Mouse (Mus musculus) forebrain, embryonic 12.5 days (tissue): ENCODE data around the gene Cybc1. TPM values are rescaled to one million over a fixed set of nuclear protein-coding genes. Genes with fewer than 3 reads are reported as not detected.
A peak's percentile ranks its signal among the peaks of the same experiment; 100 is the strongest.

ENCODE experiments used
- ATAC-seq: fragments of 200-750 bp; cut with Nextera tagmentation; 2 replicates; pipeline ENCODE4 v1.8.0; 2017; ENCODE audit warnings: moderate TSS enrichment; ENCODE audit not compliant: low FRiP score
- H3K27ac ChIP-seq: fragments of 300-500 bp; sonication (generic); 2 replicates; pipeline ENCODE4 v1.5.1; 2016; ENCODE audit warnings: mild to moderate bottlenecking
- H3K27me3 ChIP-seq: fragments of 300-500 bp; sonication (generic); 2 replicates; pipeline ENCODE4 v1.6.1; 2016; ENCODE audit warnings: mild to moderate bottlenecking
- H3K36me3 ChIP-seq: fragments of 300-500 bp; sonication (generic); replicated peaks from 2 replicates; pipeline ENCODE4 v1.6.1; 2016; ENCODE audit warnings: mild to moderate bottlenecking
- H3K4me1 ChIP-seq: fragments of 300-500 bp; sonication (generic); 2 replicates; pipeline ENCODE4 v1.6.1; 2016
- H3K4me2 ChIP-seq: fragments of 300-500 bp; sonication (generic); 2 replicates; pipeline ENCODE4 v1.6.1; 2016; ENCODE audit warnings: mild to moderate bottlenecking, moderate library complexity
- H3K4me3 ChIP-seq: fragments of 300-500 bp; sonication (generic); replicated peaks from 2 replicates; pipeline ENCODE4 v1.5.1; 2016; ENCODE audit warnings: mild to moderate bottlenecking
- H3K9ac ChIP-seq: fragments of 300-500 bp; sonication (generic); 2 replicates; pipeline ENCODE4 v1.6.1; 2016; ENCODE audit warnings: mild to moderate bottlenecking
- H3K9me3 ChIP-seq: fragments of 300-500 bp; sonication (generic); 2 replicates; pipeline ENCODE4 v1.6.1; 2016
- WGBS: fragments of 180-500 bp; shearing (Covaris S2); methylation state at CpG from one replicate; pipeline ENCODE4 v1.1.7; 2016; 5-methylcytosine and 5-hydroxymethylcytosine counted together
- polyA plus RNA-seq: library from polyadenylated mRNA; unstranded; fragments of >200 nt; fragmentation: Nextera tagmentation; extraction: Ambion mirVana; gene quantifications from 2 replicates; pipeline ENCODE4 v1.2.1, GENCODE M21; 2016

Cybc1 gene
- polyA plus RNA-seq = 33.3 and 34.0 TPM in 2 replicates

GRCm38 (mm10) chr11:121229018-121229439, at the start of gene Cybc1:
Gene Cybc1, minus strand, starts transcription at chr11:121229322.
- H3K4me3 ChIP-seq = peak within 1 kb of the TSS; percentile 73
- no peaks in the 10 kb centered on the region for H3K9me3 ChIP-seq
- peak; percentile 90 for ATAC-seq
- peaks cover 17% of the 10 kb centered on the region for H3K4me1 ChIP-seq
- no peaks in the 10 kb centered on the region for H3K27me3 ChIP-seq
- H3K36me3 ChIP-seq = peaks cover 30% of the 10 kb centered on the region
- H3K4me2 ChIP-seq = peak within 1 kb of the TSS; percentile 80
- peak within 1 kb of the TSS; percentile 65 for H3K27ac ChIP-seq
- WGBS = under 1% methylated on average over 23 of the region's 23 CpGs
- H3K9ac ChIP-seq = peak within 1 kb of the TSS; percentile 77

- Histone ChIP-seq H3K4me1 (no peaks in the 10 kb centered on the region), H3K9ac (no peak overlapping the region), H3K27me3 (no peaks in the 10 kb centered on the region), H3K36me3 (peaks cover 15% of the 10 kb centered on the region), H3K4me2 (no peak overlapping the region), H3K4me3 (no peak overlapping the region), H3K9me3 (no peaks in the 10 kb centered on the region), H3K27ac (no peak overlapping the region)
- ATAC-seq = no peak
- 89% methylated on average over 3 of the region's 3 CpGs for WGBS
These were observed 48.9 kb upstream of the Cybc1 start for GRCm38 (mm10) chr11:121278011-121278410.

- Histone ChIP-seq H3K4me1 (no peaks in the 10 kb centered on the region), H3K4me3 (no peak overlapping the region), H3K9me3 (no peaks in the 10 kb centered on the region), H3K9ac (no peak overlapping the region), H3K27ac (no peak overlapping the region), H3K27me3 (no peaks in the 10 kb centered on the region), H3K4me2 (no peak overlapping the region), H3K36me3 (peaks cover 17% of the 10 kb centered on the region)
- ATAC-seq = no peak
- 93% methylated on average over 8 of the region's 8 CpGs for WGBS
These were observed 48.4 kb upstream of the Cybc1 start for GRCm38 (mm10) chr11:121277516-121277915.

GRCm38 (mm10) chr11:121261074-121261473, 32.0 kb upstream of the Cybc1 start:
- ATAC-seq = no peak
- peak overlapping the region; percentile 99 for H3K9ac ChIP-seq
- WGBS = 48% methylated on average over 2 of the region's 2 CpGs
- H3K27ac ChIP-seq = no peak overlapping the region
- H3K4me1 ChIP-seq = peaks cover 20% of the 10 kb centered on the region
- H3K4me3 ChIP-seq = peak overlapping the region; percentile 100
- H3K36me3 ChIP-seq = peaks cover 47% of the 10 kb centered on the region
- no peaks in the 10 kb centered on the region for H3K9me3 ChIP-seq
- peak overlapping the region; percentile 95 for H3K4me2 ChIP-seq
- no peaks in the 10 kb centered on the region for H3K27me3 ChIP-seq

GRCm38 (mm10) chr11:121260211-121260906, 31.2 kb upstream of the Cybc1 start:
- peak overlapping the region; percentile 75 for H3K27ac ChIP-seq
- H3K4me1 ChIP-seq = peaks cover 20% of the 10 kb centered on the region
- peak overlapping the region; percentile 100 for H3K4me3 ChIP-seq
- peak overlapping the region; percentile 95 for H3K4me2 ChIP-seq
- no peaks in the 10 kb centered on the region for H3K9me3 ChIP-seq
- H3K9ac ChIP-seq = peak overlapping the region; percentile 99
- ATAC-seq = 0 out of 2 replicates have a peak, but pooled peaks have one; percentile 0
- peaks cover 48% of the 10 kb centered on the region for H3K36me3 ChIP-seq
- no peaks in the 10 kb centered on the region for H3K27me3 ChIP-seq
- under 1% methylated on average over 41 of the region's 60 CpGs for whole genome bisulfite sequencing

GRCm38 (mm10) chr11:121259160-121260100, 30.3 kb upstream of the Cybc1 start, which contains the start of gene Foxk2:
Gene Foxk2, plus strand, starts transcription at chr11:121259990.
- peaks cover 50% of the 10 kb centered on the region for H3K36me3 ChIP-seq
- H3K4me2 ChIP-seq = peak within 1 kb of the TSS; percentile 95
- WGBS = under 1% methylated on average over 64 of the region's 91 CpGs
- H3K27ac ChIP-seq = peak within 1 kb of the TSS; percentile 88
- no peaks in the 10 kb centered on the region for H3K9me3 ChIP-seq
- H3K4me3 ChIP-seq = peak within 1 kb of the TSS; percentile 100
- H3K9ac ChIP-seq = peak within 1 kb of the TSS; percentile 99
- peak; percentile 97 for ATAC-seq
- H3K27me3 ChIP-seq = no peaks in the 10 kb centered on the region
- peaks cover 20% of the 10 kb centered on the region for H3K4me1 ChIP-seq

GRCm38 (mm10) chr11:121250196-121250595, 21.1 kb upstream of the Cybc1 start:
- Histone ChIP-seq H3K4me2 (no peak overlapping the region), H3K36me3 (peaks cover 95% of the 10 kb centered on the region), H3K27me3 (no peaks in the 10 kb centered on the region), H3K9me3 (no peaks in the 10 kb centered on the region), H3K4me1 (no peaks in the 10 kb centered on the region), H3K4me3 (no peak overlapping the region), H3K9ac (no peak overlapping the region), H3K27ac (no peak overlapping the region)
- no peak for ATAC-seq
- WGBS = 91% methylated on average over 8 of the region's 8 CpGs

- Histone ChIP-seq H3K27me3 (no peaks in the 10 kb centered on the region), H3K27ac (no peak overlapping the region), H3K4me1 (peaks cover 33% of the 10 kb centered on the region), H3K9me3 (no peaks in the 10 kb centered on the region), H3K4me2 (peak overlapping the region; percentile 6; the same call in 1 of the 2 replicates), H3K36me3 (peaks cover 49% of the 10 kb centered on the region), H3K4me3 (no peak overlapping the region), H3K9ac (no peak overlapping the region)
- no peak for ATAC-seq
- 98% methylated on average over 2 of the region's 2 CpGs for WGBS
These were observed 10.5 kb upstream of the Cybc1 start for GRCm38 (mm10) chr11:121239669-121240068.

GRCm38 (mm10) chr11:121237345-121238128, 8.4 kb upstream of the Cybc1 start:
- H3K4me2 ChIP-seq = peak overlapping the region; percentile 56
- peak overlapping the region; percentile 77 for H3K4me3 ChIP-seq
- H3K27me3 ChIP-seq = no peaks in the 10 kb centered on the region
- 6% methylated on average over 28 of the region's 28 CpGs for WGBS
- no peaks in the 10 kb centered on the region for H3K9me3 ChIP-seq
- ATAC-seq = 0 out of 2 replicates have a peak, but pooled peaks have one; percentile 1
- H3K4me1 ChIP-seq = peaks cover 33% of the 10 kb centered on the region
- peak overlapping the region; percentile 99 for H3K27ac ChIP-seq
- peaks cover 29% of the 10 kb centered on the region for H3K36me3 ChIP-seq
- peak overlapping the region; percentile 81 for H3K9ac ChIP-seq

- no peaks in the 10 kb centered on the region for H3K27me3 ChIP-seq
- no peaks in the 10 kb centered on the region for H3K9me3 ChIP-seq
- peaks cover 33% of the 10 kb centered on the region for H3K4me1 ChIP-seq
- H3K27ac ChIP-seq = peak within 1 kb of the TSS; percentile 99
- peak within 1 kb of the TSS; percentile 56 for H3K4me2 ChIP-seq
- H3K9ac ChIP-seq = peak within 1 kb of the TSS; percentile 81
- WGBS = under 1% methylated on average over 50 of the region's 50 CpGs
- ATAC-seq = peak; percentile 100
- H3K4me3 ChIP-seq = peak within 1 kb of the TSS; percentile 77
- peaks cover 21% of the 10 kb centered on the region for H3K36me3 ChIP-seq
These were observed 7.6 kb upstream of the Cybc1 start, which contains the start of gene Narf for GRCm38 (mm10) chr11:121236564-121237344. Gene Narf, plus strand, starts transcription at chr11:121237253.
